Mouse (Mus musculus): ENCODE data around the gene 1700019N19Rik. TPM values are rescaled to one million over a fixed set of nuclear protein-coding genes. Genes with fewer than 3 reads are reported as not detected.

The 1700019N19Rik gene
- polyA plus RNA-seq, 1 experiment: not detected

DNA sequence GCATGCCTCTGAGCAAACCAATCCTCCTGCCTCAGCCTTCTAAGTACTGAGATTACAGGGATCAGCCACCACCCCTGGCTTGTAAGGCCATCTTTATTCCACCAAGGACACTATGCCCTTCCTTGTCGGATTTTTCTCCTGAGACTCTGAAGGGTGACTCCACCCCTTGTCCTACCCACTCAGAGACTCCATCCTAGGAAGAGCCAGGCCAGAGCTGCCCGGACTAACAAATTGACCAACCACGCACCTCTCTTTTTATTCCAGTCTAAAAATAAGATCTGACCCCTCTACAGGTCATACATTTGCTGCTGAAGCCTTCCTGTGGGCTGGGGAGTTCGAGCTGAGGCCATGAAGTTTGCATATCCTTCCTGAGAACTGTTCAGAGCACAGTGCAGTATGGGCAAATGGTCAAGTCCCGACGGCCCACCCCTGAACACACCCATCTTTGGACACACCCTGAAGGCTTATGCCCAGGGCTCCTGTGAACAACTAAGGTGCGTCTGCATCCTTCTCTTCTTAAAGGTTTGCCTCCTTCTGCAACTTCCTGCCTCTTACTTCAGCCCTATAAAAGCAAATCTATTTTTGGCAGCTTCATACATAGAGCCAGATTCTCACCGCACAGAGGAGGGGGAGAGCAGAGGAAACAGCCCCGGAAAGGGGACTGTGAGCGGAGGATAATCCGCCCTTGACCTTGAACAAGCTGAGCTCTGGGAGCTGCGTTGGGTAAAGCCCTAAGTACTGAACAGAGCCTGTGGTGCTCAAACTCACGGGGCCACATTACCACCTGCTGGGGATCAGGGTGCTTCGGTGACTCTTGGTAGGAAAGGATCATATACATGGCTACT lies 24.5 kb upstream of the 1700019N19Rik start:
- no peak overlapping the region for H3K4me3 ChIP-seq (replicated peaks; ENCODE audit: insufficient read depth, low read depth, low read length)
- 90% methylated on average over 14 of the region's 14 CpGs for WGBS
- H3K27me3 ChIP-seq (ENCODE audit: control insufficient read depth, insufficient read depth, low read length): no peaks in the 10 kb centered on the region
- no peak overlapping the region for H3K27ac ChIP-seq (ENCODE audit: insufficient read depth, low read length)
- peaks cover 14% of the 10 kb centered on the region for H3K4me1 ChIP-seq (ENCODE audit: control insufficient read depth, insufficient read depth, low read length)
- TF ChIP-seq CTCF (IDR thresholded peaks at IDR 0.05; ENCODE audit: borderline replicate concordance, insufficient read depth, low read depth, low read length) (no peak), POLR2A (IDR thresholded peaks at IDR 0.05; ENCODE audit: borderline replicate concordance, insufficient read depth, low read length) (no peak)
- DNase-seq: no peak

DNA sequence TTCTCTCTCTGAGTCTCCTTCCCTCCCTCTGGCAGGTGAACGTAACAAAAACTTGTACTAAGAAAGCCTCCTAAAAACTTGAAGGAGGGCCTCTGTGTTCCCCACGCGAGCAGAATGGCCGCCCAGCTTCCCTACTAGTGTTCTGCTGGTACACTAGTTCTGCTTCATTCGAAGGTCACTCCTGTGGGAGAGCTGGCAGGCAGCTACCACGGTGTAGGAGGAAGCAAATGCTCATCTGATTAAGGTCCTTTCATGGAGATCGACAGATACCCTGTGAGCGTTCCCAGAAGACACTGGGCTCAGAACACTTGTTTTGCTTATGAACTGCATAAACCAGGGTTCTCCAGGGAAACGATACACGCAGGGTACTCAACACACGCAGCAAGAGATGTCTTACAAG lies 23.1 kb upstream of the 1700019N19Rik start:
- WGBS: 84% methylated on average over 11 of the region's 11 CpGs
- TF ChIP-seq CTCF (IDR thresholded peaks at IDR 0.05; ENCODE audit: borderline replicate concordance, insufficient read depth, low read depth, low read length): no peak
- no peak for TF ChIP-seq POLR2A (IDR thresholded peaks at IDR 0.05; ENCODE audit: borderline replicate concordance, insufficient read depth, low read length)
- H3K4me1 ChIP-seq (ENCODE audit: control insufficient read depth, insufficient read depth, low read length): peaks cover 6% of the 10 kb centered on the region
- H3K27me3 ChIP-seq (ENCODE audit: control insufficient read depth, insufficient read depth, low read length): no peaks in the 10 kb centered on the region
- DNase-seq: no peak
- H3K4me3 ChIP-seq (replicated peaks; ENCODE audit: insufficient read depth, low read depth, low read length): no peak overlapping the region
- no peak overlapping the region for H3K27ac ChIP-seq (ENCODE audit: insufficient read depth, low read length)

DNA sequence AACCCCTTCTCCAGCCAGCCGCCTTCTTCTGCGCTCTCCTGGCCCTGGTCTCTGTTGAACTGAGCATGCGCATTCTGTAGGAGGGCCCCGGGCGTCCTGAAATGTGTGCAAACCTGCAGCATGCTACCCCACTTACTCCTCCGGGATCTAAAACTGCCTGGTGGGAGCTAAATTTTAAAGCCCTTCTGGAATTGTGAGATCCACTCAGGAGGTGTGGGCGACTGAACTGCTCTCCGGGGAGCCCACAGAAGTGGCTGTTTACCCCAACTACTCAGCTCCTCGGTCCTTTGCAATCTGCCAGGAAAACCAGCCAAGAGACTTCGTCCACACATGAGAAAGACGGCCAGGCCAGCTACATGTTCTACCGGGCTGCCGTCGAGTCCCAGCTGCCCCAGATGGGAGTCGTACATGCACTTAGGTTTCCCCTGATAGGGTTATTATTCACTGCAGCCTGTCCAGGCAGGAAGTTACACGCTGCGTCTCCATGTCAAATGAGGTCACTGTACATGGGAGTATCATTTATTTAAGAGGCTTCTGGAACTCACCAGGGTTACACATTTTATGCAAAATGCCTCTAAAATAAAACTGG lies 22.3 kb upstream of the 1700019N19Rik start:
- WGBS: 66% methylated on average over 17 of the region's 17 CpGs
- Histone ChIP-seq H3K4me3 (replicated peaks; ENCODE audit: insufficient read depth, low read depth, low read length) (no peak overlapping the region), H3K27ac (ENCODE audit: insufficient read depth, low read length) (no peak overlapping the region), H3K27me3 (ENCODE audit: control insufficient read depth, insufficient read depth, low read length) (no peaks in the 10 kb centered on the region), H3K4me1 (ENCODE audit: control insufficient read depth, insufficient read depth, low read length) (no peaks in the 10 kb centered on the region)
- TF ChIP-seq POLR2A (IDR thresholded peaks at IDR 0.05; ENCODE audit: borderline replicate concordance, insufficient read depth, low read length): no peak
- TF ChIP-seq CTCF (IDR thresholded peaks at IDR 0.05; ENCODE audit: borderline replicate concordance, insufficient read depth, low read depth, low read length): no peak
- DNase-seq: no peak

DNA sequence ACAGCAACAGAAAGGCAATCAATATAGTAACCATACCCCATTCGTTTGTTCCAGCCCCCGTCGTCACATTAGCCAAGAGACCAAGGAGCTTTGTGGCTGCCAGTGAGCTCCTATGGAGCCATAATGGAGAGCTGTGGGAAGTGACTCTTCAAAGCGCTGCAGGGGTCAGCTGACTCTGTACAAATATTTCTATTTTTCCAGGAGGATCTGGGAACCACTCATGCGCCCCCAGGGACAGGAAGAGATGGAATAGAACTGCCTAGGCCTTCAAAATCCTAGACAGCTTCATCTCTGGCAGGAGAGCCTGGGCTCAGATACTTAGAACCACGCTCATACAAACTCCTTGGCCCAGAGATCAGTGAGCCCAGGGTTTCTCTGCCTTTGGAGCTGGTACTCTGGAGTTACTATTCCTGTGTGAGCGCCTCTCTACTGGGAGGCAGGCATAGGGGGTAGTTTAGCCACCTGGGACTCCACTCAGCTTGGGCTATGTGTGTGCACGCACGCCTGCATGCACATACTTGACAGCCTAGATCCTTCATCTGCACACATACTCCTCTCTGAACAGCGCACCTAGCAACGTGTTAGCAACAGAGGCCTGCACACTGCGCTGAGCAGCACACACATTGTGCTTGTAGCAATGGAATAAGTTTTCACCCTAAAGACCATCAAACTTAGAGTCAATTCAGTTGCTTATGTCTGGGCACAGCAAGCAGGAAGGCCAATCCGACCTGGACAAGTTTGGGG lies 21.1 kb upstream of the 1700019N19Rik start:
- no peak for TF ChIP-seq CTCF (IDR thresholded peaks at IDR 0.05; ENCODE audit: borderline replicate concordance, insufficient read depth, low read depth, low read length)
- no peak for TF ChIP-seq POLR2A (IDR thresholded peaks at IDR 0.05; ENCODE audit: borderline replicate concordance, insufficient read depth, low read length)
- H3K27me3 ChIP-seq (ENCODE audit: control insufficient read depth, insufficient read depth, low read length): no peaks in the 10 kb centered on the region
- no peaks in the 10 kb centered on the region for H3K4me1 ChIP-seq (ENCODE audit: control insufficient read depth, insufficient read depth, low read length)
- no peak for DNase-seq
- H3K27ac ChIP-seq (ENCODE audit: insufficient read depth, low read length): no peak overlapping the region
- WGBS: 88% methylated on average over 13 of the region's 13 CpGs
- no peak overlapping the region for H3K4me3 ChIP-seq (replicated peaks; ENCODE audit: insufficient read depth, low read depth, low read length)

DNA sequence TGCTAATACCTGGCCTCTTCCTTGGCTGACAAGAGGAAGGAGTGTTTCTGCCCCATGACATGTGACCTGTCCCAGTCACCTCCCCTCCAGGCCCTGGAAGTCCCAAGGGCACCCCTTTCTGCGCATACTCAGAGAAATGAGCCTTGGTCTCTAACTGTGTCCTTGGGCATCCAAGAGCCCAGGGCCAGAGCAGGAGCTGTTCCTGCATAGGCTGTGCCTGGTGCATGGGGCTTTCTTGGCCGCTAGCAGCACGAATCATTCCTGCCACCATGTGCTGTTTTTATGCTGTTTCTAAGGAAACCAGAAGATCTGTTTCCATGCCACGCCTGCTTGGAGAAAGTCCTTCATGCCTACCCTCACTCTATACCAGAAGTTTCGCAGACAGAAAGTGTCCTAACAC lies 16.3 kb upstream of the 1700019N19Rik start:
- no peak for DNase-seq
- Histone ChIP-seq H3K4me3 (replicated peaks; ENCODE audit: insufficient read depth, low read depth, low read length) (no peak overlapping the region), H3K4me1 (ENCODE audit: control insufficient read depth, insufficient read depth, low read length) (no peaks in the 10 kb centered on the region), H3K27ac (ENCODE audit: insufficient read depth, low read length) (no peak overlapping the region), H3K27me3 (ENCODE audit: control insufficient read depth, insufficient read depth, low read length) (no peaks in the 10 kb centered on the region)
- TF ChIP-seq POLR2A (IDR thresholded peaks at IDR 0.05; ENCODE audit: borderline replicate concordance, insufficient read depth, low read length): no peak
- no peak for TF ChIP-seq CTCF (IDR thresholded peaks at IDR 0.05; ENCODE audit: borderline replicate concordance, insufficient read depth, low read depth, low read length)
- WGBS: 65% methylated on average over 5 of the region's 5 CpGs

DNA sequence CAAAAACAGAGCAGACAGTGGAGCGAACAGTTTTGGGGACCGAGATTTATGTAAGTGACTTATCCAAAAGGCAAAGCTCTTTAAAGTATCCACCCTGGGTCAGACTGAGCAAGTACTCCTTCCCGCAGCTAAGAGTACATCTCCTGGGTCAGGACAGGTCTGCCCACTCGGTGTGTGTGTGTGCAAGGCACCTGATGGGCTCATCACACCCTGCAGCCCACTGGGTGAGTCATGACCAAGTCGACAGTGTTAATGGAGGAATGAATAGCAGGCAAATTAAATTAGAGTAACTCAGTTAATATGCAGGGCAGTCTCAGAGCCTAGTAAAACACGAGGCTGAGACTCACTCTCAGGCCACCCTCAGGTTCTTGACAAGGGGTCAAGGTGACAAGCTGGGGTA lies 14.6 kb upstream of the 1700019N19Rik start:
- no peak for TF ChIP-seq POLR2A (IDR thresholded peaks at IDR 0.05; ENCODE audit: borderline replicate concordance, insufficient read depth, low read length)
- no peak for TF ChIP-seq CTCF (IDR thresholded peaks at IDR 0.05; ENCODE audit: borderline replicate concordance, insufficient read depth, low read depth, low read length)

DNA sequence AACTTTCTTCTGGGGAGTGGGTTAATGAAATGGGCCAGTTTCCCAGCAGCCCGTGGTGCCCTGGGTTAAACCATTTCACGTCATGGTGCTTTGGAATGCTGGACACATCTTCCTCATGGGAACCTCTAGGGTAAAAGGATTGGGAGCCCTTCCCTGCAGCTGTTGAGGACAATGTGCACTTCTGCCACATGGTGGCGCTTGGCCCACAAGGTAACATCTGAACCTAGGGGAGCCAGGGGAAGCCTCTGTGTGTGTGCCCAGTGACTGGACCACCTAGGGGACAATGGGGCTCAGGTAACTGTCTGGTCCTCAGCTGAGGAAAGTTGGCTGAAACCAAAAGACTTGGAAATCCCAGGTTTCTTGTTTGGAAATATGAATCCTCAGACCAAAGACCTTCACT lies 12.1 kb upstream of the 1700019N19Rik start:
- peak; percentile 68 to 78 for DNase-seq
- 8% methylated on average over 3 of the region's 3 CpGs for WGBS
- TF ChIP-seq POLR2A (IDR thresholded peaks at IDR 0.05; ENCODE audit: borderline replicate concordance, insufficient read depth, low read length) (no peak), CTCF (IDR thresholded peaks at IDR 0.05; ENCODE audit: borderline replicate concordance, insufficient read depth, low read depth, low read length) (peak; percentile 95)
- no peaks in the 10 kb centered on the region for H3K27me3 ChIP-seq (ENCODE audit: control insufficient read depth, insufficient read depth, low read length)
- no peaks in the 10 kb centered on the region for H3K4me1 ChIP-seq (ENCODE audit: control insufficient read depth, insufficient read depth, low read length)
- no peak overlapping the region for H3K27ac ChIP-seq (ENCODE audit: insufficient read depth, low read length)
- H3K4me3 ChIP-seq (replicated peaks; ENCODE audit: insufficient read depth, low read depth, low read length): no peak overlapping the region

More for the DNA sequence above, 14.6 kb upstream of the 1700019N19Rik start:
- no peak for DNase-seq
- 87% methylated on average over 6 of the region's 6 CpGs for WGBS
- Histone ChIP-seq H3K4me1 (ENCODE audit: control insufficient read depth, insufficient read depth, low read length) (no peaks in the 10 kb centered on the region), H3K4me3 (replicated peaks; ENCODE audit: insufficient read depth, low read depth, low read length) (no peak overlapping the region), H3K27me3 (ENCODE audit: control insufficient read depth, insufficient read depth, low read length) (no peaks in the 10 kb centered on the region), H3K27ac (ENCODE audit: insufficient read depth, low read length) (no peak overlapping the region)

Measured in cerebellum, adult 2 months (tissue).